Mouse (Mus musculus): ENCODE results near the gene 9130213A22Rik. TPM values are rescaled to one million over a fixed set of nuclear protein-coding genes. Genes with fewer than 3 reads are reported as not detected.

Gene 9130213A22Rik
- polyA plus RNA-seq, 1 experiment from 2014 or later = not detected

DNA sequence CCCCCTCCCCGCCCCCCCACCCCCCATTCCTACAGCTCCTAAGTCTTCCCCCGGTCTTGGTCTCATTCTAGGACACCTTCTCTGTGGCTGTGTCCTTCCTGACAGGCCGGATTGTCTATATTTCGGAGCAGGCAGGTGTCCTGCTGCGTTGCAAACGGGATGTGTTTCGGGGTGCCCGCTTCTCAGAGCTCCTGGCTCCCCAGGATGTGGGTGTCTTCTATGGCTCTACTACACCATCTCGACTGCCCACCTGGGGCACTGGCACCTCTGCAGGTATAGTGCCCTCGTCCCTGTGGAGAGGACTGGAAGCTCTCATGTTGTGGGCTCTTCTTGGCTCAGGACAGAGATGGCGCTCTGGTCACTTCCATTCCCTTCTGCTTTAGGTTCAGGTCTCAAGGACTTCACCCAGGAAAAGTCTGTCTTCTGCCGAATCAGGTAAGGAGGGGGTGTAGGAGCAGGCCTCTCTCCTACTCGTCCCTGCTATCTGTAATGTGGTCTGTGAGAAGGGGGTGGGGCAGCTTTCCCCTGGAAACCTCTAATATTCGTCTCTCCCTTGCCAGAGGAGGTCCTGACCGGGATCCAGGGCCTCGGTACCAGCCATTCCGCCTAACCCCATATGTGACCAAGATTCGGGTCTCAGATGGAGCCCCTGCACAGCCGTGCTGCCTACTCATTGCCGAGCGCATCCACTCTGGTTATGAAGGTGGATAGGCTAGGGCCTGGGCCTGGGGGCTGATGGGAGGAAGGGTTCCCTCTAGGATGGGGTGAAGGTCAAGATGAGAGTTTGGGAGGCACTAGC, 20.6 kb downstream of the 9130213A22Rik start:
- 89% methylated on average over 21 of the region's 21 CpGs for WGBS
- H3K36me3 ChIP-seq (ENCODE audit: control insufficient read depth, insufficient read depth, low read length) = peaks cover 5% of the 10 kb centered on the region
- H3K27ac ChIP-seq (ENCODE audit: low read depth, low read length) = no peak overlapping the region
- no peak overlapping the region for H3K9ac ChIP-seq (ENCODE audit: low read length)
- no peaks in the 10 kb centered on the region for H3K9me3 ChIP-seq (ENCODE audit: control insufficient read depth, low read length)
- no peak overlapping the region for H3K4me3 ChIP-seq (ENCODE audit: low read depth, low read length)
- no peak overlapping the region for H3K4me2 ChIP-seq (ENCODE audit: low read depth, low read length, severe bottlenecking)
- peaks cover 23% of the 10 kb centered on the region for H3K4me1 ChIP-seq (replicated peaks; ENCODE audit: control insufficient read depth, insufficient read depth, low read length)
- DNase-seq (ENCODE audit: low spot score) (no peak), ATAC-seq (replicated peaks; ENCODE audit: low FRiP score) (no peak)
- no peaks in the 10 kb centered on the region for H3K27me3 ChIP-seq (ENCODE audit: control insufficient read depth, insufficient read depth, low read length)

DNA sequence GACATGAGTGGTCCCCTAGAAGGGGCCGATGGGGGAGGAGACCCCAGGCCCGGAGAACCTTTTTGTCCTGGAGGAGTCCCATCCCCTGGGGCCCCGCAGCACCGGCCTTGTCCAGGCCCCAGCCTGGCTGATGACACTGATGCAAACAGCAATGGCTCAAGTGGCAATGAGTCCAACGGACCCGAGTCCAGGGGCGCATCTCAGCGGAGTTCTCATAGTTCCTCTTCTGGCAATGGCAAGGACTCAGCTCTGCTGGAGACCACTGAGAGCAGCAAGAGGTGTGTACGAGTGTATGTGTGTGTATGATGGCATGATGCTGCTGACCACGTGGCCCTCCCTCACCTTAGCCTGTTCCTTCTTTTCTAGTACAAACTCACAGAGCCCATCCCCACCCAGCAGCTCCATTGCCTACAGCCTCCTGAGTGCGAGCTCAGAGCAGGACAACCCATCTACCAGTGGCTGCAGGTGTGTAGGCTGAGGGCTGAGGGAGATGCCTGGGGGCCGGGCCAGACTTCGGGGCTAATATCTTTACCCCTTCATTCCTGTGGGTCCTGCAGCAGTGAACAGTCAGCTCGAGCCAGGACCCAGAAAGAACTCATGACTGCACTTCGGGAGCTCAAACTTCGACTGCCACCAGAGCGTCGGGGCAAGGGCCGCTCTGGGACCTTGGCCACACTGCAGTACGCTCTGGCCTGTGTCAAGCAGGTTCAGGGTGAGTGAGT, 21.6 kb downstream of the 9130213A22Rik start:
- DNase-seq (ENCODE audit: low spot score) (no peak), ATAC-seq (replicated peaks; ENCODE audit: low FRiP score) (no peak)
- Histone ChIP-seq H3K36me3 (ENCODE audit: control insufficient read depth, insufficient read depth, low read length) (peaks cover 5% of the 10 kb centered on the region), H3K4me2 (ENCODE audit: low read depth, low read length, severe bottlenecking) (peak overlapping the region; percentile 70; the same call in 1 of the 2 replicates), H3K4me3 (ENCODE audit: low read depth, low read length) (0 out of 2 replicates have a peak overlapping the region, but pooled peaks have one; percentile 45), H3K27ac (ENCODE audit: low read depth, low read length) (no peak overlapping the region), H3K9me3 (ENCODE audit: control insufficient read depth, low read length) (no peaks in the 10 kb centered on the region), H3K9ac (ENCODE audit: low read length) (peak overlapping the region; percentile 53), H3K4me1 (replicated peaks; ENCODE audit: control insufficient read depth, insufficient read depth, low read length) (peaks cover 30% of the 10 kb centered on the region), H3K27me3 (ENCODE audit: control insufficient read depth, insufficient read depth, low read length) (no peaks in the 10 kb centered on the region)
- WGBS = 92% methylated on average over 20 of the region's 20 CpGs

GRCm38 (mm10) chr11:69099915-69100345, 22.5 kb downstream of the 9130213A22Rik start:
- Histone ChIP-seq H3K27ac (ENCODE audit: low read depth, low read length) (no peak overlapping the region), H3K4me2 (ENCODE audit: low read depth, low read length, severe bottlenecking) (peak overlapping the region; percentile 70), H3K4me1 (replicated peaks; ENCODE audit: control insufficient read depth, insufficient read depth, low read length) (peaks cover 34% of the 10 kb centered on the region), H3K9me3 (ENCODE audit: control insufficient read depth, low read length) (no peaks in the 10 kb centered on the region), H3K9ac (ENCODE audit: low read length) (peak overlapping the region; percentile 53), H3K27me3 (ENCODE audit: control insufficient read depth, insufficient read depth, low read length) (no peaks in the 10 kb centered on the region), H3K4me3 (ENCODE audit: low read depth, low read length) (peak overlapping the region; percentile 45), H3K36me3 (ENCODE audit: control insufficient read depth, insufficient read depth, low read length) (peaks cover 5% of the 10 kb centered on the region)
- DNase-seq (ENCODE audit: low spot score) (peak; percentile 90), ATAC-seq (replicated peaks; ENCODE audit: low FRiP score) (peak; percentile 34)
- 2% methylated on average over 23 of the region's 23 CpGs for WGBS

DNA sequence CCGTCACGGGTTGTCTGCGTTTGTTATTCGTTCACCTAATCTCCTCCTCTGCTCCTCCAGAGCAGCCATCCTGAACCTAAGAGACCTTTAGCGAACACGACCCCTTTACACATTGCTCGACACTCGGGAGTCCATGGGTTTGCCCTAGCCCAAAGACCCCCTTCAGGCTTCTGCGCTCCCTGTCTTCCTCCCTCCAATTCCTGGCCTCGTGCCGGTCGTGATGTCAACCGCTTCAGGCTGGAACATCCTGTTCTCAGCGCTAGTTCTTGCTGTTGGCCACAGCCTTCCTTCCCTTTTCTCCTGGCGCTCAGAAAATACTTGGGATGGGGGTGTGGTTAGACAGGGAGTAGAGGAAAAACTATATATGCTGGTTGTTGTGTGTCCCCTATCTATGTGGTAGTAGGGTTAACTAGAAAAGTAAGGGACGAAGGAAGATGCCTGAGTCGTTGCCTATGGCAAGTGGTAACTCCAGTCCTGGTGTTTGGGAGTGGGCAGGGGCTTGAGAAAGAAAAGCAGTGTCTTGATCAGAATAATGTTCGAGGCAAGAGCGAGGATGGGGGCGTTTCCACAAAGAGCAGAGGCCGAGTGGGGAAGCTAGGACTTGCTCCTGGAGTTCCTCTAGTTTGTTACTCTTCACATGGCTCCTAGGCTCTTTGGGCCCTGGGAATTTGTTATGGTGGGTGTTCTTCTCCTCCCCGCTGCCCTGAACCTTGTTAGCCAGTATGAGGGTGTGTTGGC, 23.0 kb downstream of the 9130213A22Rik start:
- no peak for DNase-seq (ENCODE audit: low spot score)
- H3K27ac ChIP-seq (ENCODE audit: low read depth, low read length) = no peak overlapping the region
- WGBS = 2% methylated on average over 22 of the region's 22 CpGs
- no peaks in the 10 kb centered on the region for H3K27me3 ChIP-seq (ENCODE audit: control insufficient read depth, insufficient read depth, low read length)
- peak overlapping the region; percentile 70 for H3K4me2 ChIP-seq (ENCODE audit: low read depth, low read length, severe bottlenecking)
- no peak for ATAC-seq (replicated peaks; ENCODE audit: low FRiP score)
- H3K9me3 ChIP-seq (ENCODE audit: control insufficient read depth, low read length) = no peaks in the 10 kb centered on the region
- peak overlapping the region; percentile 53 for H3K9ac ChIP-seq (ENCODE audit: low read length)
- peak overlapping the region; percentile 45 for H3K4me3 ChIP-seq (ENCODE audit: low read depth, low read length)
- peaks cover 5% of the 10 kb centered on the region for H3K36me3 ChIP-seq (ENCODE audit: control insufficient read depth, insufficient read depth, low read length)
- peaks cover 34% of the 10 kb centered on the region for H3K4me1 ChIP-seq (replicated peaks; ENCODE audit: control insufficient read depth, insufficient read depth, low read length)

DNA sequence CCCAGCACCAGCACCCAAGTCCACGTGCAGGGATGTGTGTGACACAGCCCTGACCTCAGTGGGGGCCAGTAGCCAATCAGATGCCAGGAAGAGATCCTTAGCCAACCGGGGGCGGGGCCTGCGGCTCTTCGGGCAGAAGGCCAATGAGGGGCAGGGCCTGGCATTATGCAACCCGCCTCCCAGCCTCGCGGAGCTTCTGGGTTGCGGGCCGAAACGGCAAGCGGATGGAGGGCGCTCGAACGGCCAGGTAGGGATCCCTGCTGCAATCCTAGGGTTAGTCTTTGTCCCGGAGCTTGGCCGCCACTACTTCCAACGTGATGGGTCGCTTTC, 23.7 kb downstream of the 9130213A22Rik start:
- Histone ChIP-seq H3K36me3 (ENCODE audit: control insufficient read depth, insufficient read depth, low read length) (peaks cover 2% of the 10 kb centered on the region), H3K4me3 (ENCODE audit: low read depth, low read length) (peak overlapping the region; percentile 45), H3K9me3 (ENCODE audit: control insufficient read depth, low read length) (no peaks in the 10 kb centered on the region), H3K27ac (ENCODE audit: low read depth, low read length) (peak overlapping the region; percentile 12; the same call in 1 of the 2 replicates), H3K4me1 (replicated peaks; ENCODE audit: control insufficient read depth, insufficient read depth, low read length) (peaks cover 34% of the 10 kb centered on the region), H3K9ac (ENCODE audit: low read length) (peak overlapping the region; percentile 53), H3K4me2 (ENCODE audit: low read depth, low read length, severe bottlenecking) (peak overlapping the region; percentile 70), H3K27me3 (ENCODE audit: control insufficient read depth, insufficient read depth, low read length) (no peaks in the 10 kb centered on the region)
- peak; percentile 96 for DNase-seq (ENCODE audit: low spot score)
- 0% methylated on average over 19 of the region's 19 CpGs for WGBS
- peak; percentile 33; the same call in 1 of the 2 replicates for ATAC-seq (replicated peaks; ENCODE audit: low FRiP score)

- H3K9me3 ChIP-seq (ENCODE audit: control insufficient read depth, low read length) = no peaks in the 10 kb centered on the region
- H3K4me1 ChIP-seq (replicated peaks; ENCODE audit: control insufficient read depth, insufficient read depth, low read length) = peaks cover 34% of the 10 kb centered on the region
- peaks cover 2% of the 10 kb centered on the region for H3K36me3 ChIP-seq (ENCODE audit: control insufficient read depth, insufficient read depth, low read length)
- no peak for ATAC-seq (replicated peaks; ENCODE audit: low FRiP score)
- no peaks in the 10 kb centered on the region for H3K27me3 ChIP-seq (ENCODE audit: control insufficient read depth, insufficient read depth, low read length)
- WGBS = 21% methylated on average over 8 of the region's 8 CpGs
- H3K4me2 ChIP-seq (ENCODE audit: low read depth, low read length, severe bottlenecking) = peak overlapping the region; percentile 70
- peak overlapping the region; percentile 12; the same call in 1 of the 2 replicates for H3K27ac ChIP-seq (ENCODE audit: low read depth, low read length)
- no peak overlapping the region; the same call in 1 of the 2 replicates for H3K9ac ChIP-seq (ENCODE audit: low read length)
- no peak for DNase-seq (ENCODE audit: low spot score)
- H3K4me3 ChIP-seq (ENCODE audit: low read depth, low read length) = peak overlapping the region; percentile 45
Measured at GRCm38 (mm10) chr11:69098039-69098761, 24.2 kb downstream of the 9130213A22Rik start.

- Histone ChIP-seq H3K9me3 (ENCODE audit: control insufficient read depth, low read length) (no peaks in the 10 kb centered on the region), H3K27ac (ENCODE audit: low read depth, low read length) (peak overlapping the region; percentile 73), H3K4me2 (ENCODE audit: low read depth, low read length, severe bottlenecking) (peak overlapping the region; percentile 59), H3K4me1 (replicated peaks; ENCODE audit: control insufficient read depth, insufficient read depth, low read length) (peaks cover 34% of the 10 kb centered on the region), H3K9ac (ENCODE audit: low read length) (peak overlapping the region; percentile 45), H3K27me3 (ENCODE audit: control insufficient read depth, insufficient read depth, low read length) (no peaks in the 10 kb centered on the region), H3K4me3 (ENCODE audit: low read depth, low read length) (peak overlapping the region; percentile 22), H3K36me3 (ENCODE audit: control insufficient read depth, insufficient read depth, low read length) (peaks cover 2% of the 10 kb centered on the region)
- 0 out of 2 replicates have a peak, but pooled peaks have one; percentile 1 for ATAC-seq (replicated peaks; ENCODE audit: low FRiP score)
- peak; percentile 93 for DNase-seq (ENCODE audit: low spot score)
- 1% methylated on average over 29 of the region's 29 CpGs for WGBS
Measured at GRCm38 (mm10) chr11:69096987-69097900, 25.1 kb downstream of the 9130213A22Rik start.
